Mouse (Mus musculus) cortical plate, adult 2 months (tissue): Measurements from ENCODE around the gene Rnf182. TPM values are rescaled to one million over a fixed set of nuclear protein-coding genes. Genes with fewer than 3 reads are reported as not detected.

ENCODE experiments used
- H3K27ac ChIP-seq: fragments of 200-500 bp; 2 replicates; pipeline ENCODE4 v1.5.1; 2012; ENCODE audit warnings: low read length, control low read depth, inconsistent platforms; ENCODE audit not compliant: insufficient read depth
- H3K4me1 ChIP-seq: fragments of 200-500 bp; 2 replicates; pipeline ENCODE4 v1.6.1; 2011; ENCODE audit warnings: low read length; ENCODE audit not compliant: control insufficient read depth, insufficient read depth
- H3K4me3 ChIP-seq: fragments of 200-500 bp; 2 replicates; pipeline ENCODE4 v1.5.1; 2011; ENCODE audit warnings: mild to moderate bottlenecking, low read length, control low read depth; ENCODE audit not compliant: insufficient read depth
- CTCF ChIP-seq: fragments of 200-500 bp; IDR thresholded peaks from 2 replicates; pipeline ENCODE4 v1.5.1; 2011; ENCODE audit warnings: mild to moderate bottlenecking, control low read depth, low read length; ENCODE audit not compliant: insufficient read depth; ENCODE audit errors: extremely low read depth
- POLR2A ChIP-seq: fragments of 200-500 bp; IDR thresholded peaks from 2 replicates; pipeline ENCODE4 v1.6.1; 2011; ENCODE audit warnings: mild to moderate bottlenecking, low read length, control low read depth; ENCODE audit not compliant: insufficient read depth; ENCODE audit errors: extremely low read depth
- polyA plus RNA-seq: library from polyadenylated mRNA; depleted of rRNA; stranded (reverse); fragments of >200 nt; gene quantifications from 2 replicates; pipeline ENCODE4 v1.2.3, GENCODE M21; 2012; rRNA removed

Rnf182 gene
- polyA plus RNA-seq, 1 experiment: 7.3 TPM

- H3K4me3 ChIP-seq: no peak overlapping the region
- no peak overlapping the region for H3K27ac ChIP-seq
- TF ChIP-seq CTCF: no peak
- no peak for TF ChIP-seq POLR2A
- H3K4me1 ChIP-seq: no peaks in the 10 kb centered on the region
Observed at GRCm38 (mm10) chr13:43711708-43712314, 96.3 kb downstream of the Rnf182 start.

- no peak overlapping the region for H3K27ac ChIP-seq
- TF ChIP-seq POLR2A (no peak), CTCF (no peak)
Observed at GRCm38 (mm10) chr13:43714741-43715140, 99.2 kb downstream of the Rnf182 start.

GRCm38 (mm10) chr13:43715466-43715865, 100.0 kb downstream of the Rnf182 start:
- H3K27ac ChIP-seq: no peak overlapping the region
- H3K4me1 ChIP-seq: no peaks in the 10 kb centered on the region
- TF ChIP-seq CTCF: no peak
- TF ChIP-seq POLR2A: no peak
- H3K4me3 ChIP-seq: no peak overlapping the region

More at GRCm38 (mm10) chr13:43714741-43715140, 99.2 kb downstream of the Rnf182 start:
- H3K4me3 ChIP-seq: no peak overlapping the region
- H3K4me1 ChIP-seq: no peaks in the 10 kb centered on the region

GRCm38 (mm10) chr13:43716514-43717036, 101.1 kb downstream of the Rnf182 start:
- H3K27ac ChIP-seq: no peak overlapping the region
- H3K4me3 ChIP-seq: no peak overlapping the region
- no peaks in the 10 kb centered on the region for H3K4me1 ChIP-seq
- TF ChIP-seq POLR2A (no peak), CTCF (no peak)

- no peak overlapping the region for H3K27ac ChIP-seq
- H3K4me1 ChIP-seq: no peaks in the 10 kb centered on the region
- no peak for TF ChIP-seq CTCF
- no peak for TF ChIP-seq POLR2A
- no peak overlapping the region for H3K4me3 ChIP-seq
Observed at GRCm38 (mm10) chr13:43718173-43718572, 102.7 kb downstream of the Rnf182 start.

GRCm38 (mm10) chr13:43720496-43720895, 105.0 kb downstream of the Rnf182 start:
- Histone ChIP-seq H3K4me3 (no peak overlapping the region), H3K27ac (no peak overlapping the region), H3K4me1 (no peaks in the 10 kb centered on the region)
- no peak for TF ChIP-seq CTCF
- TF ChIP-seq POLR2A: no peak

Other genes with a start within 250 kb of the Rnf182 start
- 68.6 and 70.8 TPM in 2 replicates for gene Nol7, start 217.3 kb upstream of the Rnf182 start, polyA plus RNA-seq
- gene Ranbp9, start 134.4 kb upstream of the Rnf182 start, polyA plus RNA-seq: 70.7 and 71.9 TPM in 2 replicates
- 24.5 and 26.1 TPM in 2 replicates for gene Mcur1, start 55.5 kb upstream of the Rnf182 start, polyA plus RNA-seq
- 11.7 and 12.7 TPM in 2 replicates for gene Cd83, start 169.1 kb downstream of the Rnf182 start, polyA plus RNA-seq